Mouse (Mus musculus) frontal cortex, postnatal 36 days (tissue): Measurements from ENCODE around the gene Lrig1.
"Not testable (repeated sequence)": the region's sequence is repeated elsewhere in the genome, so short reads cannot be mapped to it uniquely, and the experiment has no call there.

Source experiments
- DNase-seq, 2 experiments: peaks; one replicate each; pipeline ENCODE4 v3.0.0; 2022; ENCODE audit warnings: low spot score in 2 of 2

The Lrig1 gene

GRCm38 (mm10) chr6:94575526-94576166 is 124.3 kb downstream of the Lrig1 start:
- no peak for DNase-seq

GRCm38 (mm10) chr6:94568040-94568439 is 131.9 kb downstream of the Lrig1 start:
- DNase-seq = no peak

- no peak for DNase-seq
Measured at GRCm38 (mm10) chr6:94565766-94566165, 134.2 kb downstream of the Lrig1 start.

- DNase-seq = no peak
Measured at GRCm38 (mm10) chr6:94563203-94563940, 136.6 kb downstream of the Lrig1 start.

- no peak for DNase-seq
Measured at GRCm38 (mm10) chr6:94561346-94561745, 138.6 kb downstream of the Lrig1 start.

- no peak for DNase-seq
Measured at GRCm38 (mm10) chr6:94560896-94561295, 139.1 kb downstream of the Lrig1 start.

- not testable (repeated sequence) for DNase-seq
Measured at GRCm38 (mm10) chr6:94558603-94559002, 141.4 kb downstream of the Lrig1 start.
